ENCODE assay signal across 21 mouse cellular contexts in genomic region chr10:56427382-56427781, GRCm38 (mm10).
"Had no signal": no experiment of that assay in that cellular context is flagged by ENCODE, and none has a peak within 500 bp of the region (broad histone marks: within the 10 kb centered on the region; RNA-seq: fewer than 3 reads in every experiment).

No protein-coding gene starts in this region.

- H3K27me3 ChIP-seq: liver, embryonic 15.5 days; lung, embryonic 15.5 days; midbrain, embryonic 12.5 days; neural tube, embryonic 13.5 days; neural tube, embryonic 15.5 days had no signal

- H3K4me1 ChIP-seq: liver, embryonic 15.5 days had no signal

- DNase-seq: liver, postnatal 0 days; lung, adult 2 months; lung, postnatal 14 days; lung, postnatal 4 days; midbrain, embryonic 14.5 days; retina, postnatal 1 day; right cerebral cortex, adult 18-20 months; right cerebral cortex, postnatal 25 days; right cerebral cortex, postnatal 4 days; spleen, adult 18-20 months; thymus, adult 18-20 months; thymus, postnatal 14 days; thymus, postnatal 36 days had no signal

- H3K4me2 ChIP-seq: liver, embryonic 15.5 days; lung, embryonic 15.5 days; midbrain, embryonic 12.5 days; neural tube, embryonic 13.5 days; neural tube, embryonic 15.5 days had no signal

- H3K9me3 ChIP-seq: liver, embryonic 15.5 days; lung, embryonic 15.5 days; midbrain, embryonic 12.5 days; neural tube, embryonic 13.5 days; neural tube, embryonic 15.5 days had no signal

- H3K9ac ChIP-seq: liver, embryonic 15.5 days; liver, postnatal 0 days; lung, embryonic 15.5 days; midbrain, embryonic 12.5 days; neural tube, embryonic 13.5 days; neural tube, embryonic 15.5 days had no signal

- H3K36me3 ChIP-seq: liver, embryonic 15.5 days; lung, embryonic 15.5 days; midbrain, embryonic 12.5 days; neural tube, embryonic 13.5 days; neural tube, embryonic 15.5 days had no signal

- H3K27ac ChIP-seq: liver, embryonic 15.5 days; lung, embryonic 15.5 days; midbrain, embryonic 12.5 days; neural tube, embryonic 13.5 days; neural tube, embryonic 15.5 days had no signal

- H3K4me3 ChIP-seq: liver, embryonic 15.5 days; lung, embryonic 15.5 days; midbrain, embryonic 12.5 days; myocyte; neural tube, embryonic 13.5 days; neural tube, embryonic 15.5 days had no signal

- ATAC-seq: liver, postnatal 0 days; lung, postnatal 0 days; midbrain, embryonic 16.5 days had no signal
